Mouse (Mus musculus): ENCODE data around the gene Arl4c. TPM values are rescaled to one million over a fixed set of nuclear protein-coding genes. Genes with fewer than 3 reads are reported as not detected.

Arl4c gene
- polyA plus RNA-seq, 1 experiment from 2014 or later: 3.0 TPM

GRCm38 (mm10) chr1:88738931-88739330, 36.9 kb upstream of the Arl4c start:
- 45% methylated on average over 3 of the region's 3 CpGs for WGBS (ENCODE audit: insufficient replicate concordance)
- no peaks in the 10 kb centered on the region for H3K27me3 ChIP-seq (ENCODE audit: control insufficient read depth, insufficient read depth, low read length)
- no peaks in the 10 kb centered on the region for H3K4me1 ChIP-seq (ENCODE audit: control insufficient read depth, insufficient read depth, low read length)
- H3K36me3 ChIP-seq (ENCODE audit: control insufficient read depth, insufficient read depth, low read length): no peaks in the 10 kb centered on the region
- no peak overlapping the region for H3K4me3 ChIP-seq (ENCODE audit: low read depth, low read length)
- no peak overlapping the region for H3K4me2 ChIP-seq
- H3K9ac ChIP-seq (ENCODE audit: low read depth, low read length): no peak overlapping the region
- H3K9me3 ChIP-seq (replicated peaks; ENCODE audit: control insufficient read depth, low read length): no peaks in the 10 kb centered on the region
- no peak for ATAC-seq (replicated peaks; ENCODE audit: insufficient number of reproducible peaks, low FRiP score, low TSS enrichment)
- H3K27ac ChIP-seq (ENCODE audit: low read depth, low read length): no peak overlapping the region

DNA sequence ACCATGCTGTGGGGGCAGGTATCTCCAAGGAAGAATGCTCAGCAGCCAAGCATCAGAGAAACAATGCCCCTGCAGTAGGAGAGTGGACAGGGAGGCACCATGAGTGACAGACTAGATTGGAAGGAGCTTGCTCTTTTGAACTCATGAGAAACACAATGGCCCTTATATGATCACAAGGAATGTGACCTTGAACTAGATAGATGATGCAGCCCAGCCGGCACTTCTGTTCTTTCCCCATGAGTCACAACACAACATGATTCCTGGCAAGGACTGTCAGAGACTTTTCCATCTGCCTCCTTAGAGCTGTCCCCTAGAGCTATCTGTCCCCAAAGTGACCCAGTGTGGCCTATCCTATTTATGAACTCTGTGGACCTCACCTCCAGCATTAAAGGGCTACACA, 27.5 kb upstream of the Arl4c start:
- H3K27me3 ChIP-seq (ENCODE audit: control insufficient read depth, insufficient read depth, low read length): no peaks in the 10 kb centered on the region
- H3K9me3 ChIP-seq (replicated peaks; ENCODE audit: control insufficient read depth, low read length): no peaks in the 10 kb centered on the region
- WGBS (ENCODE audit: insufficient replicate concordance): 50% methylated on average over 1 of the region's 1 CpGs
- H3K9ac ChIP-seq (ENCODE audit: low read depth, low read length): no peak overlapping the region
- ATAC-seq (replicated peaks; ENCODE audit: insufficient number of reproducible peaks, low FRiP score, low TSS enrichment): no peak
- no peaks in the 10 kb centered on the region for H3K4me1 ChIP-seq (ENCODE audit: control insufficient read depth, insufficient read depth, low read length)
- H3K4me2 ChIP-seq: no peak overlapping the region
- no peak overlapping the region for H3K4me3 ChIP-seq (ENCODE audit: low read depth, low read length)
- no peak overlapping the region for H3K27ac ChIP-seq (ENCODE audit: low read depth, low read length)
- H3K36me3 ChIP-seq (ENCODE audit: control insufficient read depth, insufficient read depth, low read length): no peaks in the 10 kb centered on the region

DNA sequence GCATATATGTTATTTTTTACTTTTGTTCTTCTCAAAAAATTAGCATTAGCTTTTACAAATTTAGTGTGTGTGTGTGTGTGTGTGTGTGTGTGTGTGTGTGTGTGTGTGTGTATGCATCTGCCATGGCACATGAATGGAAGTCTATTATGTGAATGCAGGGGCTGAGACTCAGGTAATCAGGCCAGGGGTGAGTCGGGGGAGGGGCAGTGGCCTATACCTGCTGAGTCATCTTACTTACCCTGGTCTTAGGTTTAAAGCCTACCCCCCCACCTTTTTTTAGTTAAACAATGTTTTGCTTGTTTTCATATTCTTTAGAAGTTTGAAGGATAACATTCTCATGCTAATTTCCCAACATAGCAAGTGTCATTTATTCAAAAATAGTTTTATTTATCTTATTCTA, 25.3 kb upstream of the Arl4c start:
- Histone ChIP-seq H3K27me3 (ENCODE audit: control insufficient read depth, insufficient read depth, low read length) (no peaks in the 10 kb centered on the region), H3K4me2 (no peak overlapping the region), H3K4me1 (ENCODE audit: control insufficient read depth, insufficient read depth, low read length) (no peaks in the 10 kb centered on the region), H3K27ac (ENCODE audit: low read depth, low read length) (no peak overlapping the region), H3K4me3 (ENCODE audit: low read depth, low read length) (no peak overlapping the region), H3K9ac (ENCODE audit: low read depth, low read length) (no peak overlapping the region), H3K36me3 (ENCODE audit: control insufficient read depth, insufficient read depth, low read length) (no peaks in the 10 kb centered on the region), H3K9me3 (replicated peaks; ENCODE audit: control insufficient read depth, low read length) (no peaks in the 10 kb centered on the region)
- 86% methylated on average over 1 of the region's 1 CpGs for WGBS (ENCODE audit: insufficient replicate concordance)
- ATAC-seq (replicated peaks; ENCODE audit: insufficient number of reproducible peaks, low FRiP score, low TSS enrichment): no peak

GRCm38 (mm10) chr1:88725716-88726115, 23.7 kb upstream of the Arl4c start:
- Histone ChIP-seq H3K36me3 (ENCODE audit: control insufficient read depth, insufficient read depth, low read length) (no peaks in the 10 kb centered on the region), H3K9ac (ENCODE audit: low read depth, low read length) (no peak overlapping the region), H3K27me3 (ENCODE audit: control insufficient read depth, insufficient read depth, low read length) (no peaks in the 10 kb centered on the region), H3K9me3 (replicated peaks; ENCODE audit: control insufficient read depth, low read length) (no peaks in the 10 kb centered on the region), H3K4me3 (ENCODE audit: low read depth, low read length) (no peak overlapping the region), H3K4me2 (no peak overlapping the region), H3K4me1 (ENCODE audit: control insufficient read depth, insufficient read depth, low read length) (no peaks in the 10 kb centered on the region), H3K27ac (ENCODE audit: low read depth, low read length) (no peak overlapping the region)
- no peak for ATAC-seq (replicated peaks; ENCODE audit: insufficient number of reproducible peaks, low FRiP score, low TSS enrichment)
- WGBS (ENCODE audit: insufficient replicate concordance): 81% methylated on average over 1 of the region's 1 CpGs

- H3K27me3 ChIP-seq (ENCODE audit: control insufficient read depth, insufficient read depth, low read length): no peaks in the 10 kb centered on the region
- ATAC-seq (replicated peaks; ENCODE audit: insufficient number of reproducible peaks, low FRiP score, low TSS enrichment): no peak
- 43% methylated on average over 11 of the region's 11 CpGs for WGBS (ENCODE audit: insufficient replicate concordance)
- H3K9ac ChIP-seq (ENCODE audit: low read depth, low read length): no peak overlapping the region
- no peaks in the 10 kb centered on the region for H3K36me3 ChIP-seq (ENCODE audit: control insufficient read depth, insufficient read depth, low read length)
- H3K4me3 ChIP-seq (ENCODE audit: low read depth, low read length): no peak overlapping the region
- no peaks in the 10 kb centered on the region for H3K9me3 ChIP-seq (replicated peaks; ENCODE audit: control insufficient read depth, low read length)
- H3K4me1 ChIP-seq (ENCODE audit: control insufficient read depth, insufficient read depth, low read length): no peaks in the 10 kb centered on the region
- no peak overlapping the region for H3K4me2 ChIP-seq
- no peak overlapping the region for H3K27ac ChIP-seq (ENCODE audit: low read depth, low read length)
These were observed 18.7 kb upstream of the Arl4c start for GRCm38 (mm10) chr1:88720626-88721229.

DNA sequence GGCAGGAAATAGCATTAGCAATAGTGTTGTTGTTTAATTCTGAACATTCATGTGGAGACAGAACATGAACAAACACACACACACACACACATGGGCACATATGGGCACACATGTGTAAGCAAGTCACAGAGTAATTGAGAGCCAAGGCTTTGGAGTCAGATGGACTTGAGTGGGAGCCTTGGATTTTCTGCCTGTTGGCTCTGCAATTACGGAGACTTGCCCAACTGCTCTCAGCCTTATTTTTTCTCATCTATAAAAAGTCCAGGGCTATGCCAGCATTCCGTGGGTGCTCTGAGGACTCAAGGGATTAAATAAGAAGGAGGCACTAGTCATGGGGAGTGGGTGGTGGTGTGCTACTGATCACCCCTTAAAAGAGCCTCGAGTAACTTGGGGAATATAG, 16.5 kb upstream of the Arl4c start:
- no peak overlapping the region for H3K9ac ChIP-seq (ENCODE audit: low read depth, low read length)
- no peak overlapping the region for H3K27ac ChIP-seq (ENCODE audit: low read depth, low read length)
- 73% methylated on average over 3 of the region's 3 CpGs for WGBS (ENCODE audit: insufficient replicate concordance)
- no peaks in the 10 kb centered on the region for H3K36me3 ChIP-seq (ENCODE audit: control insufficient read depth, insufficient read depth, low read length)
- no peaks in the 10 kb centered on the region for H3K27me3 ChIP-seq (ENCODE audit: control insufficient read depth, insufficient read depth, low read length)
- no peak overlapping the region for H3K4me3 ChIP-seq (ENCODE audit: low read depth, low read length)
- no peaks in the 10 kb centered on the region for H3K9me3 ChIP-seq (replicated peaks; ENCODE audit: control insufficient read depth, low read length)
- no peaks in the 10 kb centered on the region for H3K4me1 ChIP-seq (ENCODE audit: control insufficient read depth, insufficient read depth, low read length)
- no peak for ATAC-seq (replicated peaks; ENCODE audit: insufficient number of reproducible peaks, low FRiP score, low TSS enrichment)
- no peak overlapping the region for H3K4me2 ChIP-seq

- no peaks in the 10 kb centered on the region for H3K4me1 ChIP-seq (ENCODE audit: control insufficient read depth, insufficient read depth, low read length)
- no peak overlapping the region for H3K4me3 ChIP-seq (ENCODE audit: low read depth, low read length)
- no peak overlapping the region for H3K4me2 ChIP-seq
- WGBS (ENCODE audit: insufficient replicate concordance): 71% methylated on average over 13 of the region's 13 CpGs
- no peak for ATAC-seq (replicated peaks; ENCODE audit: insufficient number of reproducible peaks, low FRiP score, low TSS enrichment)
- H3K9me3 ChIP-seq (replicated peaks; ENCODE audit: control insufficient read depth, low read length): no peaks in the 10 kb centered on the region
- no peak overlapping the region for H3K27ac ChIP-seq (ENCODE audit: low read depth, low read length)
- H3K36me3 ChIP-seq (ENCODE audit: control insufficient read depth, insufficient read depth, low read length): no peaks in the 10 kb centered on the region
- H3K9ac ChIP-seq (ENCODE audit: low read depth, low read length): no peak overlapping the region
- H3K27me3 ChIP-seq (ENCODE audit: control insufficient read depth, insufficient read depth, low read length): no peaks in the 10 kb centered on the region
These were observed 15.7 kb upstream of the Arl4c start for GRCm38 (mm10) chr1:88717736-88718135.

DNA sequence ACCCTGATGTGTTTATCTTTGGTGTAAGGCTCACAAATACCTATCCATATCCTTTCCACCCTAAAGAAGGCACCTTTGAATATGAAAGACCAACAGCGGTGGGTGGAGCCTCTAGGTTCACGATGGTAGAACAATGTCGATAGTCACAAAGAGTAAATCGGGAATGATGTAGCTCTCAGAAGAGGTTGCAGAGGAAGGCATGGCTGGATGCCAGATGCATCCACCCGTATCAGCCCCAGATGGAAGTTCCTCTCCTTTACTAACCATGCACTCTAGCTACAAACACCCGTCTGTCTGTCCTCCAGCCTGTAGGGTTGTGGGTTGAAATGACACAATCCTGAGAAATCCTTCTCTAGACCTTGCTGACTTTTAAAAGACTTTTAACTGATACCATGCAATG, 10.0 kb upstream of the Arl4c start:
- H3K4me2 ChIP-seq: no peak overlapping the region
- no peaks in the 10 kb centered on the region for H3K9me3 ChIP-seq (replicated peaks; ENCODE audit: control insufficient read depth, low read length)
- H3K4me3 ChIP-seq (ENCODE audit: low read depth, low read length): no peak overlapping the region
- H3K27ac ChIP-seq (ENCODE audit: low read depth, low read length): no peak overlapping the region
- no peaks in the 10 kb centered on the region for H3K36me3 ChIP-seq (ENCODE audit: control insufficient read depth, insufficient read depth, low read length)
- no peaks in the 10 kb centered on the region for H3K27me3 ChIP-seq (ENCODE audit: control insufficient read depth, insufficient read depth, low read length)
- no peaks in the 10 kb centered on the region for H3K4me1 ChIP-seq (ENCODE audit: control insufficient read depth, insufficient read depth, low read length)
- no peak for ATAC-seq (replicated peaks; ENCODE audit: insufficient number of reproducible peaks, low FRiP score, low TSS enrichment)
- WGBS (ENCODE audit: insufficient replicate concordance): 79% methylated on average over 6 of the region's 6 CpGs
- H3K9ac ChIP-seq (ENCODE audit: low read depth, low read length): no peak overlapping the region

- 62% methylated on average over 9 of the region's 9 CpGs for WGBS (ENCODE audit: insufficient replicate concordance)
- Histone ChIP-seq H3K9ac (ENCODE audit: low read depth, low read length) (no peak overlapping the region), H3K27ac (ENCODE audit: low read depth, low read length) (no peak overlapping the region), H3K9me3 (replicated peaks; ENCODE audit: control insufficient read depth, low read length) (no peaks in the 10 kb centered on the region), H3K27me3 (ENCODE audit: control insufficient read depth, insufficient read depth, low read length) (no peaks in the 10 kb centered on the region), H3K4me3 (ENCODE audit: low read depth, low read length) (no peak overlapping the region), H3K4me2 (no peak overlapping the region), H3K36me3 (ENCODE audit: control insufficient read depth, insufficient read depth, low read length) (no peaks in the 10 kb centered on the region), H3K4me1 (ENCODE audit: control insufficient read depth, insufficient read depth, low read length) (no peaks in the 10 kb centered on the region)
- ATAC-seq (replicated peaks; ENCODE audit: insufficient number of reproducible peaks, low FRiP score, low TSS enrichment): no peak
These were observed 6.8 kb upstream of the Arl4c start for GRCm38 (mm10) chr1:88708646-88709305.

Data from heart, embryonic 11.5 days (tissue).